Mouse (Mus musculus) heart, adult 2 months (tissue): ENCODE measurements at regions not wholly inside any gene's neighbourhood (a gene's known extent, or its start where the extent isn't known, plus 50 kb on each side); places are given as distances from the start of the nearest gene placed in this dataset.

Experiments used
- DNase-seq, 2 experiments: peaks; one replicate each; pipeline ENCODE4 v3.0.0; 2021
- H3K27ac ChIP-seq: fragments of 200-600 bp; 2 replicates; pipeline ENCODE4 v1.8.1; 2022
- H3K27me3 ChIP-seq: fragments of 200-500 bp; 2 replicates; pipeline ENCODE4 v1.6.1; 2012; ENCODE audit warnings: mild to moderate bottlenecking, low read length, inconsistent platforms, mixed read lengths; ENCODE audit not compliant: control insufficient read depth, insufficient read depth
- H3K36me3 ChIP-seq: fragments of 200-500 bp; 2 replicates; pipeline ENCODE4 v1.6.1; 2012; ENCODE audit warnings: low read length, inconsistent platforms; ENCODE audit not compliant: control insufficient read depth, insufficient read depth
- H3K4me1 ChIP-seq: fragments of 200-500 bp; 2 replicates; pipeline ENCODE4 v1.6.1; 2011; ENCODE audit warnings: low read length; ENCODE audit not compliant: control insufficient read depth, insufficient read depth
- H3K4me3 ChIP-seq: fragments of 200-600 bp; 2 replicates; pipeline ENCODE4 v1.8.1; 2022
- H3K79me2 ChIP-seq: fragments of 200-500 bp; replicated peaks from 2 replicates; pipeline ENCODE4 v1.6.1; 2012; ENCODE audit warnings: mild to moderate bottlenecking, inconsistent platforms, low read length, moderate library complexity, mixed read lengths; ENCODE audit not compliant: control insufficient read depth, insufficient read depth
- H3K9ac ChIP-seq: fragments of 200-500 bp; 2 replicates; pipeline ENCODE4 v1.6.1; 2012; ENCODE audit warnings: low read depth, mild to moderate bottlenecking, control low read depth, inconsistent platforms, low read length, mixed read lengths
- CTCF ChIP-seq: fragments of 200-600 bp; IDR thresholded peaks from 2 replicates; pipeline ENCODE4 v1.8.1; 2022; ENCODE audit warnings: antibody characterized with exemption, mild to moderate bottlenecking, moderate library complexity
- EP300 ChIP-seq: fragments of 200-500 bp; IDR thresholded peaks from 2 replicates; pipeline ENCODE4 v1.6.1; 2011; ENCODE audit warnings: low read depth, low read length, control low read depth; ENCODE audit not compliant: insufficient read depth
- POLR2A ChIP-seq: fragments of 200-500 bp; IDR thresholded peaks from 2 replicates; pipeline ENCODE4 v1.6.1; 2011; ENCODE audit warnings: mild to moderate bottlenecking, low read depth, low read length, control low read depth; ENCODE audit not compliant: insufficient read depth
- WGBS: fragments of 180-500 bp; shearing (Covaris S2); methylation state at CpG from one replicate; pipeline ENCODE4 v1.1.7; 2018; 5-methylcytosine and 5-hydroxymethylcytosine counted together
- intact Hi-C: fragments of 180-260 bp; cut with DNase I; formaldehyde crosslinking; loops from one replicate; pipeline ENCODE4 v1.15.1; 2025

DNA sequence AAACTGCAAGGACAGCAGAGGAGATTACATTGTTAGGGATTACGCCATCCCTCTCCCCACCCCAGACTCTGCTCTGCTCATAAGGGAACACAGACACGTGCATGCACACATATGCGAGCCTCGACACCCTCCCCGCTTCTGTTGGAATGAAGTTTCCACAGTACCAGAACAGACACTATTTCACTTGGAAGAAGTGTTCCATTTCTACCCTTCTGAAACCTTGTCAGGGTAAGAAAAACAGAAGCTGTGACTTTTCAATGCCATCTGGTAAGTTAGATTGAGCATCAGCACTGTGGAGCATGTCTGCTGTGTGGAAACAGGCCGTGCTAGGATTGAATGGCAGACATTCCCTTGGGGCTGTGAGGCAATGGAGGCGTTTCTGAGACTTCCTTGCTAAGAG lies 382.0 kb downstream of the Sec16b start:
- H3K27ac ChIP-seq: no peak overlapping the region
- no peaks in the 10 kb centered on the region for H3K79me2 ChIP-seq
- DNase-seq: no peak
- WGBS: 62% methylated on average over 7 of the region's 7 CpGs
- H3K4me3 ChIP-seq: no peak overlapping the region
- H3K36me3 ChIP-seq: no peaks in the 10 kb centered on the region
- H3K27me3 ChIP-seq: no peaks in the 10 kb centered on the region
- TF ChIP-seq EP300 (no peak), POLR2A (no peak), CTCF (no peak)
- no peak overlapping the region for H3K9ac ChIP-seq
- intact Hi-C loops: no loop called here
- no peaks in the 10 kb centered on the region for H3K4me1 ChIP-seq

DNA sequence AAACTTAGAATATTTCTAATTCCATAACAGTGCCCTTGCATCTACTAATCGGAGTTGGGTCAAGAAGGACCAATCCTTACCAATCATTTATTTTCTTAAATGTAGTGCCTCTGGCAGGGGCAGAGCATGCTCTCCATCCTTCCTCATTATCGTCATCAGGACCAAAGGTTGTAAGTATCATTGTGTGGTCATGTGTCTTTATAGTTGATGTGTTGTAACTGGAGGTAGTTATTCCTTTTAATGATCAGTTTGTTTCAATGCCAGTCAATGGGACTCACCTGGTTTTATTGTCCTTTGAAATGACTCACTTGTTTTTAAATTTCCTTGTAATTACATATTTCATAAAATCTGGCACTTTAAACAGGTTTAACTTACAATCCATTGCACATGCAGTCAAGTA lies 399.6 kb downstream of the Sec16b start:
- Histone ChIP-seq H3K4me1 (no peaks in the 10 kb centered on the region), H3K4me3 (no peak overlapping the region), H3K27ac (no peak overlapping the region), H3K9ac (no peak overlapping the region), H3K27me3 (no peaks in the 10 kb centered on the region), H3K79me2 (no peaks in the 10 kb centered on the region), H3K36me3 (no peaks in the 10 kb centered on the region)
- DNase-seq: no peak
- intact Hi-C loops: no loop called here
- WGBS: 75% methylated on average over 2 of the region's 2 CpGs
- TF ChIP-seq EP300 (no peak), CTCF (no peak), POLR2A (no peak)

DNA sequence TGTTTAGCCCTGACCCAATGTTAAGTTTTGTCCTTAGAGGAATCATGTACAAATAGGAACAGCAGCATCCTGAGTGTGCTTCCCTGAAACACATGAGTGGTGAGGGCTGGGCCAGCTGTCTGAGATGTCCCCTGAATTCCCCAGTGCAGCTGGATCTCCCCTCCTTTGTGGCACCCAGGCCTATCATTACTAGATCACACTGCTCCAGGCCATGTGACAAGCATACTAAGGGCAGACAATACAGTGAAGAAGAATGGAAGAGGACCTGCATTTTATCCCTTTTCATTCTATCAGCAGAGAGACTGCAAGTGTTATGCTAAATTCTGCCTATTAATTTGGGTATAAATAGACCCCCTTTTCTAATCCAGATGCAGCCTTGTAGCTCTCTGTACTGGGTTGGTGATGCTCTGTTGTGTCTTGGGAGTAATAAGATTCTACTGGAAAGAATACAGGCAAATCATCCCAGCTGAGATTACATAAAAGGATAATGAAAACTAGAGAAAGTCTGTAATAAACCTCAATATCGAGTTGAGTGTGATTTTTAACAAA lies 418.3 kb downstream of the Brinp2 start:
- 42% methylated on average over 1 of the region's 1 CpGs for WGBS
- Histone ChIP-seq H3K27ac (no peak overlapping the region), H3K36me3 (no peaks in the 10 kb centered on the region), H3K27me3 (no peaks in the 10 kb centered on the region), H3K9ac (no peak overlapping the region), H3K79me2 (no peaks in the 10 kb centered on the region), H3K4me3 (no peak overlapping the region), H3K4me1 (no peaks in the 10 kb centered on the region)
- TF ChIP-seq EP300 (no peak), CTCF (no peak), POLR2A (no peak)
- intact Hi-C loops: no loop called here
- no peak for DNase-seq

DNA sequence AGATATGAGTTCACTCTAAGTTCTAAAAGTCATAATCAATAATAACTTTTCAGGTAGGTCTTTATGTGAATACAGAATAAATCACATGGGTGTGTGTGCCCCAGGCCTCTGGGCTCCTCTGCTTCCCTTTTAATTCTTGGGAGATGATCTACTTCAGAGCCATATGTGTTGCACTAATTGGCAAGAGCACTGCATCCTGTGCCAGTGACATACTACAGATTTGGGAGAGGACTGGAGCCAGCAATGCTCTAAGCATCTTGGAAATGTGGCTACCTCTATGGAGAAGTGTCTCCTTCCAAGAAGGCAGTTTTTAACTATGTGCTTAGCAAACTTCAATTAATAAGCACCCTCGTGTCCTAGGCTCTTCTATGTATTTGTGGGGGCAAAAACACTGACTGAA lies 416.6 kb downstream of the Brinp2 start:
- Histone ChIP-seq H3K27ac (no peak overlapping the region), H3K36me3 (no peaks in the 10 kb centered on the region), H3K9ac (no peak overlapping the region), H3K4me1 (no peaks in the 10 kb centered on the region), H3K4me3 (no peak overlapping the region), H3K79me2 (no peaks in the 10 kb centered on the region), H3K27me3 (no peaks in the 10 kb centered on the region)
- intact Hi-C loops: no loop called here
- no peak for DNase-seq
- no peak for TF ChIP-seq POLR2A
- no peak for TF ChIP-seq EP300
- TF ChIP-seq CTCF: no peak
- WGBS: 56% methylated on average over 1 of the region's 1 CpGs

DNA sequence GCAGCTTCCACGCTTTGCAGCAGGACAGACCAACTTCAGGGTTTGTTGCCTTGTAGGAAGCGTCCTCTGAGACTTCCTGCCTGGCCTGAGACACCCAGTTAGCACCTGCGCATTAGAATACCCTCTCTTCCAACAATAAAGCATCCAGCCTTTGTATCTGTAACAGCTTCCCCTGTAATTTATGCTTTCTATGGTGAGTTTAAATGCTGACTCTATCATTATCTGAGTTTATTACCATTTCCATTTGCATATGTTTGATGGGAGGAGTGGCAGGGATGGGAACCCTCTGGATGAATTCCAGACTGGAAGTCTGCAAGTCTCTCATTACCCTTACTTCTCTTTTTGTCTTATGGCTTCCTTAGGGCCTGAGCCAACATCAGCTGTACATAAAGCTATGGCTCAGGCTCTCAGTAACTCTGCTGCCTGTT lies 415.8 kb downstream of the Brinp2 start:
- H3K4me3 ChIP-seq: no peak overlapping the region
- H3K36me3 ChIP-seq: no peaks in the 10 kb centered on the region
- WGBS: 37% methylated on average over 3 of the region's 3 CpGs
- intact Hi-C loops: no loop called here
- H3K4me1 ChIP-seq: no peaks in the 10 kb centered on the region
- TF ChIP-seq POLR2A: no peak
- TF ChIP-seq EP300: no peak
- no peak for TF ChIP-seq CTCF
- H3K27ac ChIP-seq: no peak overlapping the region
- DNase-seq: no peak
- no peaks in the 10 kb centered on the region for H3K27me3 ChIP-seq
- no peak overlapping the region for H3K9ac ChIP-seq
- H3K79me2 ChIP-seq: no peaks in the 10 kb centered on the region

DNA sequence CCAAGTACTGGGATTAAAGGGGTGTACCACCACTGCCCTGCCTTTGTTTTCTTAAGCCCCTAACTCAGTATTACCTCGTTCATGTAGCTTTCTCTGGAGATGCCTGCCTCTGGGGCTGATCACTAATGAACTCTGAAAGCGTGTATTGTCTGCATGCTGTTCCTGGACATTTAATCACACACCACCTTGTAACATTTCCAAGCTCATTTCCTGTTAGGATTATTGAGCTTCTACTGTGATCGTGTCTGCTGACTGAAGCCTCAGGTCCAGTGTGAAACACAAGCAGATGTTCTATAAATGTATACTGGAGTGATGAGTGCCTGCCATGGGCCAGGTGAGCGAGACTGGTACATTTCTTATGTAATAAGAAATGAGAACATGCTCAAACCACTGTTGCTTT lies 398.6 kb downstream of the Brinp2 start:
- Histone ChIP-seq H3K4me1 (no peaks in the 10 kb centered on the region), H3K36me3 (no peaks in the 10 kb centered on the region), H3K79me2 (no peaks in the 10 kb centered on the region), H3K4me3 (no peak overlapping the region), H3K27ac (no peak overlapping the region), H3K27me3 (no peaks in the 10 kb centered on the region), H3K9ac (no peak overlapping the region)
- WGBS: 41% methylated on average over 4 of the region's 4 CpGs
- TF ChIP-seq POLR2A: no peak
- no peak for TF ChIP-seq EP300
- no peak for TF ChIP-seq CTCF
- no peak for DNase-seq
- intact Hi-C loops: no loop called here

DNA sequence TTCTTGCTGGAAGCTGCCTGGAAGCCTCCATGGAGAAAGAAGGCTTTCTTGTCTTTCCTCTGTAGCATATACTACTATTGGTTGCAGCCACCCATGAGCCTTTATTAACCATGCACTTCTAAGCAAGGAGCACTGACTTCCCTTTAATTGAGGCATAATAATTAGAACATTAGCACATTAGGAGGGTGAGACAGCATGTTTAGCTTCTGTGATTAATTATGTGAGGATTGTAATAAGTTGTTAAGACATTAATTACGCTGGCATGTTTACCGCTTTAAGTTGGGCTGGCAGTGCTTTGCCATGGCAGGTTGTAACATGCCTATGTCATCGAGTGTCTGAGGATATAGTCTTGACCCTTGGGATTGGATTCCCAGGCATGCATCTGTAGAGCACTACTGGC lies 391.7 kb downstream of the Brinp2 start:
- H3K36me3 ChIP-seq: no peaks in the 10 kb centered on the region
- no peaks in the 10 kb centered on the region for H3K79me2 ChIP-seq
- no peaks in the 10 kb centered on the region for H3K4me1 ChIP-seq
- H3K27ac ChIP-seq: no peak overlapping the region
- no peak overlapping the region for H3K4me3 ChIP-seq
- no peak overlapping the region for H3K9ac ChIP-seq
- H3K27me3 ChIP-seq: no peaks in the 10 kb centered on the region
- no peak for TF ChIP-seq EP300
- TF ChIP-seq CTCF: no peak
- TF ChIP-seq POLR2A: no peak
- 90% methylated on average over 3 of the region's 3 CpGs for WGBS
- intact Hi-C loops: no loop called here
- DNase-seq: no peak
